Mouse (Mus musculus): ENCODE data around the gene Trmt13.

- TF ChIP-seq CTCF (IDR thresholded peaks at IDR 0.05; ENCODE audit: borderline replicate concordance, extremely low read depth, insufficient read depth, insufficient read length) = no peak
- TF ChIP-seq POLR2A (IDR thresholded peaks at IDR 0.05; ENCODE audit: borderline replicate concordance, extremely low read depth, insufficient read depth, insufficient read length, poor library complexity, severe bottlenecking) = no peak
Observed at GRCm38 (mm10) chr3:116542070-116542469, 72.3 kb downstream of the Trmt13 start.
